Mouse (Mus musculus) midbrain, embryonic 11.5 days (tissue): ENCODE measurements around the gene Dscam. TPM values are rescaled to one million over a fixed set of nuclear protein-coding genes. Genes with fewer than 3 reads are reported as not detected.

ENCODE experiments used
- ATAC-seq: fragments of 200-750 bp; cut with Nextera tagmentation; 2 replicates; pipeline ENCODE4 v1.8.0; 2017; ENCODE audit warnings: moderate TSS enrichment, moderate library complexity; ENCODE audit not compliant: low FRiP score
- DNase-seq: peaks from one replicate; pipeline ENCODE4 v3.0.0; 2015; ENCODE audit warnings: low spot score; ENCODE audit errors: missing footprints
- H3K27ac ChIP-seq: fragments of 300-500 bp; sonication (generic); 2 replicates; pipeline ENCODE4 v1.5.1; 2014; ENCODE audit warnings: low read depth, low read length
- H3K27me3 ChIP-seq: fragments of 300-500 bp; sonication (generic); 2 replicates; pipeline ENCODE4 v1.6.1; 2014; ENCODE audit warnings: mild to moderate bottlenecking, low read length, moderate library complexity, mixed read lengths; ENCODE audit not compliant: control insufficient read depth, insufficient read depth
- H3K36me3 ChIP-seq: fragments of 300-500 bp; sonication (generic); 2 replicates; pipeline ENCODE4 v1.6.1; 2014; ENCODE audit warnings: mild to moderate bottlenecking, low read length, moderate library complexity, mixed read lengths; ENCODE audit not compliant: control insufficient read depth, insufficient read depth
- H3K4me1 ChIP-seq: fragments of 300-500 bp; sonication (generic); 2 replicates; pipeline ENCODE4 v1.6.1; 2014; ENCODE audit warnings: low read length; ENCODE audit not compliant: control insufficient read depth, insufficient read depth
- H3K4me2 ChIP-seq: fragments of 300-500 bp; sonication (generic); 2 replicates; pipeline ENCODE4 v1.6.1; 2014; ENCODE audit warnings: mild to moderate bottlenecking, moderate library complexity
- H3K4me3 ChIP-seq: fragments of 300-500 bp; sonication (generic); 2 replicates; pipeline ENCODE4 v1.5.1; 2014; ENCODE audit warnings: low read depth, low read length
- H3K9ac ChIP-seq: fragments of 300-500 bp; sonication (generic); 2 replicates; pipeline ENCODE4 v1.6.1; 2014; ENCODE audit warnings: low read length
- H3K9me3 ChIP-seq: fragments of 300-500 bp; sonication (generic); 2 replicates; pipeline ENCODE4 v1.6.1; 2016; ENCODE audit warnings: low read length; ENCODE audit not compliant: control insufficient read depth
- WGBS: fragments of 180-500 bp; shearing (Covaris S2); extraction: QIAGEN DNeasy Blood & Tissue Kit; methylation state at CpG from one replicate; pipeline ENCODE4 v1.1.7; 2014; 5-methylcytosine and 5-hydroxymethylcytosine counted together
- polyA plus RNA-seq: library from polyadenylated mRNA; unstranded; fragments of >200 nt; fragmentation: Nextera tagmentation; extraction: Ambion mirVana; gene quantifications from 2 replicates; pipeline ENCODE4 v1.2.1, GENCODE M21; 2014

Gene Dscam
- polyA plus RNA-seq, 1 experiment from 2014 or later: 2.9 TPM

DNA sequence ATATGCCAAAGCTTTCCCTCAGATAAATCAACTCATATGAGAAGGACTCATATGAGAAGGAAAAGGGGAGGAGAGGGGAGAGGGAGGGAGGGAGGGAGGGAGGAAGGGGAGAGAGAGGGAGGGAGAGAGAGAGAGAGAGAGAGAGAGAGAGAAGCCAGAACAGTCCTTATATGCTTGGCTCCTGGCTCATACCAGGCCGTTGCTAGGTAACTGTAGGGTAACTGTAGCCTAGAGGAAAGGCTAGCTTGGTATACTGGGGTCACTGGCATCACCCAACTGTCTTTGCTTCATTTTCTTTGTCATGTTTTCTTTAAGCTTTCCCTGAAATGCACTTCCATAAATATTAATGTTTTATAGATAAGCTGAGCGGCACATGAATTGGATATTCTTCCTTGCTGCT lies 617.9 kb downstream of the Dscam start:
- Histone ChIP-seq H3K4me1 (no peaks in the 10 kb centered on the region), H3K9ac (no peak overlapping the region), H3K27ac (no peak overlapping the region), H3K4me2 (no peak overlapping the region), H3K27me3 (no peaks in the 10 kb centered on the region), H3K9me3 (no peaks in the 10 kb centered on the region), H3K4me3 (no peak overlapping the region), H3K36me3 (no peaks in the 10 kb centered on the region)
- ATAC-seq: no peak
- 86% methylated on average over 2 of the region's 2 CpGs for WGBS
- DNase-seq: peak; percentile 41

- no peak for ATAC-seq
- Histone ChIP-seq H3K4me2 (no peak overlapping the region), H3K4me1 (no peaks in the 10 kb centered on the region; the same call in 1 of the 2 replicates), H3K4me3 (no peak overlapping the region), H3K27me3 (no peaks in the 10 kb centered on the region), H3K36me3 (no peaks in the 10 kb centered on the region), H3K9ac (no peak overlapping the region), H3K9me3 (no peaks in the 10 kb centered on the region), H3K27ac (no peak overlapping the region)
- DNase-seq: peak; percentile 74
- 71% methylated on average over 2 of the region's 2 CpGs for WGBS
Observed at GRCm38 (mm10) chr16:96541056-96541455, 629.5 kb downstream of the Dscam start.

Other genes starting within 250 kb of the Dscam start
- 2.3 and 2.8 TPM in 2 replicates for gene Bace2, start 186.0 kb upstream of the Dscam start, polyA plus RNA-seq